In the genomic region with DNA sequence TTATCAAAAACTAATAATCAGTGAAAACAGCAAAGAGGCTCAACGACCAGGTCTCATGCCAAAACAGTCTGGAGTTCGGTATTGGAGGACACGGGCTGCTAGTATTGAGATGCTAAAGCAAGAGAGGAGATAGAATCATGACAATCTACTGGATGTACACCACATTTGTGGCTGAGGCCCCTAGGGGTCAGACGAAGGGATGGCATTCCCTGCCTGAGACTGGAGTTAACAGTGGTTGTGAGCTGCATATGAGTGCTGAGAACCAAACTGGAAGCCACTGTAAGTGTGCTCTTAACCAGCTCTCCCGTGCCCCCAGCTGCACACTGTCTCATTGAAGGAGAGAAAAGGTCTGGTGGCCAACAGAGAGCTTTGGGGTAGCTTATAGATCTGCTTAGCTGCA, we compare ENCODE assay signal across 7 mouse cellular contexts. TPM values are rescaled to one million over a fixed set of nuclear protein-coding genes. Genes with fewer than 3 reads are reported as not detected.
DNase-seq lines count a peak whose midpoint lies in the region; ATAC-seq and TF ChIP-seq lines count a peak whose summit lies in the region.

No protein-coding gene starts in this region.

- H3K4me3 ChIP-seq in lung, postnatal 0 days (ENCODE audit: low read depth, low read length): no peak overlapping the region
- peak overlapping the region; percentile 86 for H3K4me3 ChIP-seq in hindbrain, embryonic 14.5 days (replicated peaks; ENCODE audit: low read length)
- H3K4me3 ChIP-seq in midbrain, embryonic 13.5 days (replicated peaks): peak overlapping the region; percentile 81
- no peak overlapping the region for H3K4me3 ChIP-seq in left cerebral cortex, adult 2 months

- 68% methylated on average over 5 of the region's 5 CpGs for WGBS in lung, postnatal 0 days
- WGBS in hindbrain, embryonic 14.5 days: 68% methylated on average over 5 of the region's 5 CpGs
- 64% methylated on average over 5 of the region's 5 CpGs for WGBS in midbrain, embryonic 13.5 days

- H3K9me3 ChIP-seq in lung, postnatal 0 days (ENCODE audit: low read length): no peaks in the 10 kb centered on the region
- H3K9me3 ChIP-seq in hindbrain, embryonic 14.5 days (ENCODE audit: control insufficient read depth, low read length): no peaks in the 10 kb centered on the region
- H3K9me3 ChIP-seq in midbrain, embryonic 13.5 days: no peaks in the 10 kb centered on the region

- H3K9ac ChIP-seq in lung, postnatal 0 days (replicated peaks; ENCODE audit: low read depth): no peak overlapping the region
- H3K9ac ChIP-seq in hindbrain, embryonic 14.5 days: no peak overlapping the region
- H3K9ac ChIP-seq in midbrain, embryonic 13.5 days (replicated peaks): 0 out of 2 replicates have a peak overlapping the region, but pooled peaks have one; percentile 58

- peaks cover 4% of the 10 kb centered on the region; the same call in 1 of the 2 replicates for H3K4me1 ChIP-seq in lung, postnatal 0 days (ENCODE audit: insufficient read depth, low read depth, low read length)
- peaks cover 23% of the 10 kb centered on the region for H3K4me1 ChIP-seq in hindbrain, embryonic 14.5 days (replicated peaks; ENCODE audit: control insufficient read depth, insufficient read depth, low read length)
- H3K4me1 ChIP-seq in midbrain, embryonic 13.5 days (replicated peaks): peaks cover 26% of the 10 kb centered on the region

- intact Hi-C loops in left cerebral cortex, adult 2 months (cut with DNase I): no loop called here

- ATAC-seq in lung, postnatal 0 days: no peak
- no peak for ATAC-seq in hindbrain, embryonic 14.5 days (ENCODE audit: low FRiP score)
- ATAC-seq in midbrain, embryonic 13.5 days: no peak

- no peaks in the 10 kb centered on the region for H3K27me3 ChIP-seq in lung, postnatal 0 days (replicated peaks; ENCODE audit: insufficient read depth, low read length)
- no peaks in the 10 kb centered on the region for H3K27me3 ChIP-seq in hindbrain, embryonic 14.5 days (ENCODE audit: control insufficient read depth, insufficient read depth, low read length)
- no peaks in the 10 kb centered on the region for H3K27me3 ChIP-seq in midbrain, embryonic 13.5 days

- no peak overlapping the region for H3K4me2 ChIP-seq in lung, postnatal 0 days (replicated peaks; ENCODE audit: low read depth, low read length)
- H3K4me2 ChIP-seq in hindbrain, embryonic 14.5 days (replicated peaks): peak overlapping the region; percentile 89
- peak overlapping the region; percentile 67 for H3K4me2 ChIP-seq in midbrain, embryonic 13.5 days (replicated peaks)

- TF ChIP-seq EP300 in lung, postnatal 0 days (IDR thresholded peaks at IDR 0.05): no peak

- H3K27ac ChIP-seq in lung, postnatal 0 days (ENCODE audit: low read length): no peak overlapping the region
- H3K27ac ChIP-seq in hindbrain, embryonic 14.5 days: peak overlapping the region; percentile 45; the same call in 1 of the 2 replicates
- no peak overlapping the region for H3K27ac ChIP-seq in midbrain, embryonic 13.5 days
- H3K27ac ChIP-seq in left cerebral cortex, adult 2 months: no peak overlapping the region

- DNase-seq in lung, postnatal 0 days (ENCODE audit: low spot score): no peak
- no peak for DNase-seq in lung, postnatal 4 days
- peak; percentile 46 for DNase-seq in embryo, embryonic 10 days (ENCODE audit: low spot score)
- no peak for DNase-seq in hindbrain, embryonic 14.5 days (ENCODE audit: low spot score)
- no peak for DNase-seq in left cerebral cortex, adult 2 months (ENCODE audit: extremely low spot score in 1 of 2, low spot score in 2 of 2)
- DNase-seq in lung, postnatal 25 days (ENCODE audit: low spot score): no peak

- no peaks in the 10 kb centered on the region for H3K36me3 ChIP-seq in lung, postnatal 0 days (ENCODE audit: insufficient read depth, low read length)
- H3K36me3 ChIP-seq in hindbrain, embryonic 14.5 days (replicated peaks; ENCODE audit: control insufficient read depth, insufficient read depth): no peaks in the 10 kb centered on the region
- no peaks in the 10 kb centered on the region for H3K36me3 ChIP-seq in midbrain, embryonic 13.5 days

- TF ChIP-seq CTCF in lung, postnatal 0 days (IDR thresholded peaks at IDR 0.05): peak; percentile 29
- TF ChIP-seq CTCF in left cerebral cortex, adult 2 months (IDR thresholded peaks at IDR 0.05): no peak; the same call in 1 of the 2 replicates

RNA-seq across cellular contexts. Expression of a gene that starts 0.9 kb away (rescaled TPM):
- polyA plus RNA-seq in lung, postnatal 0 days (2015; fragmentation: Nextera tagmentation; extraction: Ambion mirVana): 15.4 and 17.2 TPM in 2 replicates
- polyA plus RNA-seq in hindbrain, embryonic 14.5 days (2014; fragmentation: Nextera tagmentation; extraction: Ambion mirVana): 33.7 and 37.1 TPM in 2 replicates
- 37.3 and 40.1 TPM in 2 replicates for polyA plus RNA-seq in midbrain, embryonic 13.5 days (2015; fragmentation: Nextera tagmentation; extraction: Ambion mirVana)
- total RNA-seq in left cerebral cortex, adult 2 months (2021): 100 to 1,000 TPM; 106 to 109 TPM

RNA-seq across cellular contexts. Expression of a gene that starts 43.8 kb away (rescaled TPM):
- 38.7 and 43.1 TPM in 2 replicates for polyA plus RNA-seq in lung, postnatal 0 days (2015; fragmentation: Nextera tagmentation; extraction: Ambion mirVana)
- 56.7 and 56.9 TPM in 2 replicates for polyA plus RNA-seq in hindbrain, embryonic 14.5 days (2014; fragmentation: Nextera tagmentation; extraction: Ambion mirVana)
- polyA plus RNA-seq in midbrain, embryonic 13.5 days (2015; fragmentation: Nextera tagmentation; extraction: Ambion mirVana): 26.1 and 29.6 TPM in 2 replicates
- 10 to 100 TPM; 46.0 to 47.0 TPM for total RNA-seq in left cerebral cortex, adult 2 months (2021)

Comparison
In these comparisons a context has a peak if more than half of its experiments do, and no peak if none do; other contexts are left out.
1. H3K4me3 ChIP-seq: peak in hindbrain, embryonic 14.5 days (single experiment) and midbrain, embryonic 13.5 days (single experiment); none in lung, postnatal 0 days (single experiment) and left cerebral cortex, adult 2 months (single experiment).